Mouse (Mus musculus) erythroblast, embryonic 14.5 days (primary cell): ENCODE measurements around the gene Pex16. TPM values are rescaled to one million over a fixed set of nuclear protein-coding genes. Genes with fewer than 3 reads are reported as not detected.

ENCODE experiments used
- H3K27me3 ChIP-seq: 2 replicates; pipeline ENCODE4 v1.6.1; 2012; ENCODE audit warnings: inconsistent platforms; ENCODE audit not compliant: control insufficient read depth
- H3K36me3 ChIP-seq: 2 replicates; pipeline ENCODE4 v1.6.1; 2012; ENCODE audit warnings: mild to moderate bottlenecking, inconsistent platforms; ENCODE audit not compliant: control insufficient read depth
- H3K4me1 ChIP-seq: 2 replicates; pipeline ENCODE4 v1.6.1; 2012; ENCODE audit warnings: inconsistent platforms; ENCODE audit not compliant: control insufficient read depth
- H3K4me3 ChIP-seq: replicated peaks from 2 replicates; pipeline ENCODE3; 2012; ENCODE audit warnings: moderate library complexity, mild to moderate bottlenecking, inconsistent platforms
- H3K9me3 ChIP-seq: 2 replicates; pipeline ENCODE4 v1.6.1; 2012; ENCODE audit warnings: low read length, inconsistent platforms, mixed read lengths; ENCODE audit not compliant: control insufficient read depth
- GATA1 ChIP-seq: IDR thresholded peaks from 2 replicates; pipeline ENCODE4 v1.6.1; 2012; ENCODE audit warnings: low read length, inconsistent platforms, mixed read lengths
- TAL1 ChIP-seq: IDR thresholded peaks from 3 replicates; pipeline ENCODE4 v1.6.1; 2012; ENCODE audit warnings: low read length, inconsistent platforms, mixed read lengths
- polyA plus RNA-seq: library from polyadenylated mRNA; stranded (reverse); fragments of >175 nt; gene quantifications from 2 replicates; pipeline ENCODE4 v1.2.3, GENCODE M21; 2012

Pex16 gene
- polyA plus RNA-seq, 1 experiment: 2.6 TPM

DNA sequence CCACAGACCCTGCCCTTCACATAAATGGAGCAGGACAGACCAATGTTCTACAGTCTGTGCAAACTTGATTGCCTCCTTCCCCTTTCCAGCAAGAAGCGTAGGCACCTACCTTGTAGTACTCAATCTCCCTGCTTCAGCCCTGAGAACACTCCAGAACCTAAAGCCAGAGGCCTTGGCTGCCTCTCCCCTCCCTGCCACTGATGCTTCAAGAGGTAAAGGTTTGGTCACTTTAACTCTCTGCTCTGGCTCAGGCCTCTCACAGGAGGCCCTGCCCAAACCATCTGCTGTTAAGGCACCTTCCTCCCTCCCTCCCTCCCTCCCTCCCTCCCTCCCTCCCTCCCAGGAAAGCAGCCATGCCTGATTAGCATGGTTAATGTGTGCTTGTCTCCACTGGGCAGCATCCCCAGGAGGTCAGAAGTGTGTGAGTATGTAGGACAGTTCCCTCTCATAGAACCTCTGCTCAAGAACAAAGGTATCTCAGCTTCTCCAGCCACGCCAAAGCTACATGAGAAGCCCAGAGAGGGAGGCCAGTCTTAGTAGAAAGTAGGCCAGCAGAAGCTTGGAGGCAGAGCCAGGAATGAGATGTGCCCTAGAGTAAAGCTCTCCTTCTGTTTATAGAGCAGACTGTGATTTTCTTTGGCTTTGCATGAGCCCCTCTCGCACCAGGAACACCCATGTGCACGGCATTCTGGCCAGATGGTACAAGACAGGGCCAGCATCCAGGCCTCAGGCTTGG is 28.3 kb downstream of the Pex16 start:
- Histone ChIP-seq H3K4me3 (no peak overlapping the region), H3K27me3 (peaks cover 37% of the 10 kb centered on the region), H3K36me3 (peaks cover 32% of the 10 kb centered on the region), H3K9me3 (peaks cover 2% of the 10 kb centered on the region; the same call in 1 of the 2 replicates), H3K4me1 (no peaks in the 10 kb centered on the region; the same call in 1 of the 2 replicates)
- TF ChIP-seq GATA1 (no peak), TAL1 (no peak)

DNA sequence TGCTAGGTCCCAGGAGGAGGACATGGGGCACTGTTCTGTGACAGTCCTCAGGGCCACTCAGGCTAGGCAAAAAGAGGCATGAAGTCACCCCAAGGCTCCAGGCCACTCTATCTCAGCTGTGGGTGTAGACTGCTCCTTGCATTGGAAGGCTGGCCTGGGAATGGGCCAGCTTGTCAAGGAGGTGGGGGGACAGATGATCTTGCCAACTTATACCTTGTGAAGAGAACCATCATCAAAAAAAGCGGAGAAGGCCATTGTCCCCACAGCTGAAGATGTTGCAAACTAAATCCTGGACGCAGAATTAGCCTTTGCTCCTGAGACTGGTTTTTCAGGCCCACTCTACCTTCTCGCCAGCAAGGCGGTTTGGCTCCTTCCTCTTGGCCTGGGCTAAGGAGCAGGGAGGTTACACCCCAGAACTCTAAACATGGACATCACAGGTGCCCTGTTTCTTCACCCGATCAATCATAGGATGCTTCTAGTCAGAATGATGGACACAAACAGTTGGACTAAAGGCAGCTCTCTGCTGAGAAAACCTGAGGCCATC is 29.4 kb downstream of the Pex16 start:
- TF ChIP-seq TAL1 (no peak), GATA1 (no peak)
- Histone ChIP-seq H3K27me3 (peaks cover 37% of the 10 kb centered on the region), H3K9me3 (peaks cover 2% of the 10 kb centered on the region; the same call in 1 of the 2 replicates), H3K36me3 (peaks cover 43% of the 10 kb centered on the region), H3K4me3 (no peak overlapping the region), H3K4me1 (no peaks in the 10 kb centered on the region; the same call in 1 of the 2 replicates)

DNA sequence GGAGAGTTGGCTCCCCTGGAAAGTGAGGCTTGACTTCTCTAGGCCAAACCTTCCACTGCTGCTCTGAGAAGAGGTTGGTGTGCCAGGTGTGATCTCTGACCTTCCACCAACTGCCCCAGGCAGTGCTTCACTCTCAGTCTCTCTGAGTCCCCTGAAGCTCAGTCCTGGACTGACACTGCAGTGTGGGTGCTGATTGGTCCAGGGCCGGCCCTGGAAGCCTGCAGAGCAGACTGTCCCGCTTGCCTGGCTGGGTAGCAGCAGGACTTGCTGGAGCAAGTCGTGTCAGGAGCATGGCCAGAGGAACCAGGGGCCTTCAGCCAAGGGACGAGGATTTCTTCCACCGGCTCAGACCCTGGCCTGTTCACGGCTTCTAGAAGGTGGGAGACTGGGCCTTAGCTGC is 30.3 kb downstream of the Pex16 start:
- no peak for TF ChIP-seq GATA1
- TF ChIP-seq TAL1: no peak
- Histone ChIP-seq H3K36me3 (peaks cover 52% of the 10 kb centered on the region), H3K4me1 (no peaks in the 10 kb centered on the region; the same call in 1 of the 2 replicates), H3K4me3 (no peak overlapping the region), H3K9me3 (peaks cover 2% of the 10 kb centered on the region; the same call in 1 of the 2 replicates), H3K27me3 (peaks cover 28% of the 10 kb centered on the region)

DNA sequence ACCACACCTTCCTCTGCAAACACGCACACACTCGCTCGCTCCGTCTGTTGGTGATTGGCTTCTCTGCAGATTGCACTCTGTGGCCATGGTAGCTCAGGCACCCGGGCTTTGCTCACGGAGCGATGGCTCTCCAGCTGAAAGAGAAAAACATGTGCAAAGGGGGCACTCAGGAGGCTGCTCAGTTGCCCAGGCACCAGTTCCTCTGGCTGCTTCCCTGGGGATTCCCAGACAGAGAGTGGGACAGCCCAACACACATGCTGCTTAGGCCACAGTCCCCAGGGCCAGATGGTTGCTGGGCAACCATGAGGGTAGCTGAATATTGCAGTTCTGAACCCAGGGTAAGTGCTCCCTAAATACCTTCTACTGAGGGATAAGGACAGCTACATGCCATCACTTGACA is 31.2 kb downstream of the Pex16 start:
- Histone ChIP-seq H3K4me1 (no peaks in the 10 kb centered on the region; the same call in 1 of the 2 replicates), H3K9me3 (peaks cover 1% of the 10 kb centered on the region; the same call in 1 of the 2 replicates), H3K36me3 (peaks cover 61% of the 10 kb centered on the region), H3K4me3 (no peak overlapping the region), H3K27me3 (peaks cover 19% of the 10 kb centered on the region)
- TF ChIP-seq GATA1: no peak
- no peak for TF ChIP-seq TAL1

DNA sequence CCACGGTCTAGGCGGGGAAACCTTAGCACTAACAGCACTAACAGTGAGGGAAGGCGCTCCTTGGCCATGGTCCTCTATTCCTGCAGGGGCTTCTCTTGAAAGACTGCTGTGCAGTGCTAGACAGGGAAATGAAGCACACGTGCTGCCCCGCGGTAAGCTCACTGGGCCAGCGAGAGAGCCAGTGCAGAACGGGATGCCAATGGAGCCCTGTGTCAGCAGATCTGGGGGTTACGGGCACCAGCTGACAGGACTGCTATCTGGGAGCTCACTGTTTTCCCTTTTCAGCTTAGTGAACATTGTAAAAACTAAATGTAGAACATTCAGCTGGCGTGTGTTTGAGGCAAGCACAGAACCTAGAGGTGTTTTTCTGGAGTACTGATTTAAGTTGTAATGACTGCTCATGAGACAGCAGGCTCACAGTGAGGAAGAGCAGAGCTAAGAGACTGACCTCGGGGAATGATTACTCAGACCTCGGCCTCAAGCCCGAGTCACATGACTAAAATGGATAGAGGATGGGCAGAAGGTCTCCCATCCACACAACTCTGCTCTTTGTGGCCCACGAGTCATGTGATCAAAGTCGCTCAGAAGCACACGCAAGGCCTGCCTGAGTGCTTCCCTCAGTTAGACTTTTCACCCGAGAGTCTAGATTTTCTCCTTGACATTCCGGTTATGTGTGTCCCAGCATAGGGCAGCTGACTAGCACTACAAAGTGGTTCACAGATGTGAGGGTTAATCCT is 34.0 kb downstream of the Pex16 start:
- H3K36me3 ChIP-seq: peaks cover 88% of the 10 kb centered on the region

DNA sequence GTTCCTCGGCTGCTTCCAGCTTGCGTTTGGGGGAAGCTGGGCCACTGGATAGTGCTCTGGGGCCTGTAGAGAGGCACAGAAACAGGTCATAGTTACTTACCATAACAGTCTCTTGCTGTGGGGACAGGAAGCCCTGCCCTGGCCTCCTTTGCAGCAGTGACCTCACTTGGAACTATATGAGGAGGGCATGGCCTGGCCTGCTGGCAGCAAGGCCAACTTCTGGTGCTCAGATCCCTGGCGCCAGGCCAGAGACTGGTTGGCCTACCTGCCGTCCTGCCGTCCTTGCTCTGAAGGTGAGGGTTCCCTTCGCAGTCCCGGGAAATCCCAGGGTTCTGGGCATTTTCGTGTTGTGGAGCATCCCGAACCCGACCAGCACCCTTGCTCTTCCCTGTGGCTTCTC is 37.2 kb downstream of the Pex16 start:
- no peaks in the 10 kb centered on the region for H3K9me3 ChIP-seq
- no peak overlapping the region for H3K4me3 ChIP-seq
- no peaks in the 10 kb centered on the region for H3K4me1 ChIP-seq
- TF ChIP-seq GATA1 (no peak), TAL1 (no peak; the same call in 2 of the 3 replicates)
- no peaks in the 10 kb centered on the region for H3K27me3 ChIP-seq
- peaks cover 93% of the 10 kb centered on the region for H3K36me3 ChIP-seq

More for the DNA sequence above, 34.0 kb downstream of the Pex16 start:
- Histone ChIP-seq H3K4me1 (no peaks in the 10 kb centered on the region), H3K27me3 (no peaks in the 10 kb centered on the region), H3K4me3 (no peak overlapping the region), H3K9me3 (no peaks in the 10 kb centered on the region)
- no peak for TF ChIP-seq TAL1
- no peak for TF ChIP-seq GATA1

DNA sequence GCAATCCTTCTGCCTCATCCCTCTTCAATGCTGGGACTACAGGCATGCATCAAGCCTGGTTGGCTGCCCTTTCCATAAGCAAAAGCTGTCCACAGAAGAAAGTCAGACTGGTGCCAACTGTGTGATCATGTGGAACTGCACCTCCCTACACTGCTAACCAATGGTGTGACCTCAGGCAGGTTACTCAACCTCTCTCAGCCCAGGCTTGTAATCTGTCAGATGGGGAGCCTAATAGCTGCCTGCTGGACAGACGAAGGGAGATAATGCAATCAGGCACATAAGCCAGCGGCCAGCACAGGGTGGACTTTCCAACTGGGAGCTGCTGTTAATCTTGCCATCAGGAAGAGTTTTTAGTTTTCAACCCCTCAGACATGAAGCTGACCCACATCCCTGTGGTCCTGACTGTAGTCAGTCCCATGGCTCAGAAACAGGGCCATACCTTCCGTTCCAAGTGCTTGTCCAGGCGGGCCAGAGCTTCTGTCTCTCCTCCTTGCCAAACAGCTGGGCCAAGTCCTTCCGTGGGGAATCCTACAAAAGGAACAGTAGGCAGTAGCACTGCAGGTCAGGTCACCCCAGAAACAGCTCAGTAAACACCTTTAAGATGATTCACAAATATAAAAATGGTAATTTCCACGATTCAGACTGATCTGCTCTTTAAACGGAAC is 47.4 kb downstream of the Pex16 start:
- peaks cover 96% of the 10 kb centered on the region for H3K36me3 ChIP-seq

DNA sequence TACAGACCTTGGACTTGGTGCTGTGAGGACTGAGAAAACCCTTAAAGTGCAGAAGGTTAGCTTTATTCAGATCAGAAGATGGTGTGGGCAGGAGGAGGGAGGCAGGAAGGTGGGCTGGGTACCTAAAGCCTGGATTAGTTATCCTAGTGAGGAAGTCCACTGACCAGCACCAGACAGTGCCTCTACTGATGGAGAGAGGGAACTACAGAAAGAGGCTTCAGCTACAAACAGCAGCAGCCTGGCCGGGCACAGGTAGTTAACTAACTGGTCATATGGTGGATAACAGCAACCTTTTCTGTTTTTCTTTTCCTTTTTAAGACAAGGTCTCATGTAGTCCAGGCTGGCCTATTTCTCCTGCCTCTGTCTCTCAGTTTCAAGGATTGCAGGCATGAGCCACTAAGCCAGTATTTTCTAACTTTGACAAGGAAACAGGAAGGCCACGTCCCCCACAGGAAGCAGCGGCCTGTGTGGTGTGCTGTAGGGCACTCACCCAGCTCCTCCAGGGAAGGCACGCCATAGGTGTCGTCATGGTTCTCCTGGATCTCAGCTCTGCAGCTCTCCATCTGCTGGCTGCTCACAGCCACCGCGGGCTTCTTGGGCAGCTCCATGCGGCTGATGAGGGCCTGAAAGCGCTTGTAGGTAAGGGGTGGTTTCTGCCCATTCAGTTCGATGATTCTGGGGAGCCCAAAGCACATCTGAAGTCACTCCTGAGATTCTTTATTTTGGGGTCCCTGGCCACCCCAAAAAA is 48.1 kb downstream of the Pex16 start:
- no peaks in the 10 kb centered on the region for H3K9me3 ChIP-seq
- H3K36me3 ChIP-seq: peaks cover 89% of the 10 kb centered on the region
- no peak overlapping the region for H3K4me3 ChIP-seq
- H3K4me1 ChIP-seq: peaks cover 2% of the 10 kb centered on the region; the same call in 1 of the 2 replicates
- no peaks in the 10 kb centered on the region for H3K27me3 ChIP-seq
- no peak for TF ChIP-seq GATA1
- no peak for TF ChIP-seq TAL1

More for the DNA sequence above, 47.4 kb downstream of the Pex16 start:
- H3K27me3 ChIP-seq: no peaks in the 10 kb centered on the region
- H3K4me1 ChIP-seq: no peaks in the 10 kb centered on the region
- H3K9me3 ChIP-seq: no peaks in the 10 kb centered on the region
- TF ChIP-seq TAL1 (no peak), GATA1 (no peak)
- H3K4me3 ChIP-seq: no peak overlapping the region
